Mouse (Mus musculus): Measurements from ENCODE around the gene Trmt2a. TPM values are rescaled to one million over a fixed set of nuclear protein-coding genes. Genes with fewer than 3 reads are reported as not detected.

Trmt2a gene
- polyA plus RNA-seq, 1 experiment from 2014 or later = 133 TPM

DNA sequence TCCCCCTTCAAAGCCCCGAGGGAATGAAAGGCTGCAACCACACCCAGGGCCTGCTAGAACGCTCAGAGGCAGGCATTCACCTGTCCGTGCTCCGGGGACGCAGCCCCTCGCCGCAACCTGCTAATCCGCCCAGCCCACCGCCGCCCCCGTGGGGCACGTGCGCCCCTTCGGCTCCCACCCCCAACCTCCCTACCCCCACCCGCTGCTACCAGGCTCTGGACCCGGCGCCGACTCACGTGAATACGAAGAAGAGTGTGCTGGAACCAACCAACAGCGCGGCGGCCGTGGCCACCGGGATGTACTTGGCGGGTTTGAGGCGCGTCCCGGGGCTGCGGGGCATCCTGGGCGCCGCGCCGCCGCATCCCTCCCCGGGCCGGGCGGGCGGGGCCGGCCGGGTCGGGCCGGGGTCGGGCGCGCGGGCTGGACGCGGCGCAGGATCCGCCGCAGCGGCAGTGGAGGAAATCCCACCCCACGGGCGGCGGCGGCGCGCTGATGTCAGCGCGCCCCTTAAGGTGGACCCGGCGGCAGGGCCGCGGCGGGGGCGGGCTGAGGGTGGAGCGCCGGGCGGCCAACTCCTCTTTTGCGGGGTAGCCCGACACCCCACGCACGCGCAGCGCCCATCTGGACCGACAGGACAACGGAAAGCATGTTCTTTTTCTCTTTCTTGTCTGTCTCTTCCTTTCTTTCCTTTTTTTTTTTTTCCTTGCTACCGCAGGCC, 13.6 kb upstream of the Trmt2a start, which contains the start of gene Zdhhc8:
Gene Zdhhc8, minus strand, starts transcription at position 466 of the 718 bp plus-strand sequence.
- DNase-seq (ENCODE audit: low spot score) = peak; percentile 66
- Histone ChIP-seq H3K4me1 (replicated peaks) (peaks cover 31% of the 10 kb centered on the region), H3K27ac (peak within 1 kb of the TSS; percentile 91), H3K9me3 (no peaks in the 10 kb centered on the region), H3K36me3 (peaks cover 31% of the 10 kb centered on the region), H3K4me3 (peak within 1 kb of the TSS; percentile 88), H3K27me3 (ENCODE audit: insufficient read depth, poor library complexity, severe bottlenecking) (no peaks in the 10 kb centered on the region)
- under 1% methylated on average over 79 of the region's 79 CpGs for WGBS

DNA sequence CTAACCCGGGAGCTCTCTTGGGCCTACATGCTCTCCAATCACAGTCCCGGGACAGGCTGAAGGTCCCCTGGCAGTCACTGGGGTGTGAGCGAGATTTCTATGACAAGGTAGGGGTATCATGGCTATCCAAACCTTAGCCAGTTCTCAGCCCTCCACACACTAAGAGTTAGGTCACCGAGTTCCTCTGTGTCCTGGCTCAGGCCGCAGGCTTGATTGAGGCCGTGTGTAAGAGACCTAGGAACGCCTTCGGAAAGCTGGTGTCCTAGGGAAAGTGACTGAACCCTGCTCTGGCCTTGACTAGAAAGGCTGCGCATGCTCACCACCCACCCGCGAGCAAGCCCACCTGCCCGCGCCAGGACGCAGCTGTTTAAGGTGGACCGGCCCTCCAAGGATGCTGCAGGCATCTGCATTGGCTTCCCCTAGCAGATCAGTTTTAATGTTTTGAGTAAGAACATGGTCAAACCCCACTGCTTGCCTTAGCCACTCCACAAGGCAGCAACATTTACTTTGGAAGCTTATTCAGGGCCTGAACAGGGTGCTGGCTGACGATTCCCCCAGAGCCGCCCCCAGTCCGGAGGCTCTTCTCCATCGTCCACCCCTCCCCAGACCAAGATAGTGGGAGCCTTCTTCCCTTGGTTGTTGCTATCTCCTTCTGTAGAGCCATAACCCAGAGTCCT, 13.0 kb upstream of the Trmt2a start:
- H3K27me3 ChIP-seq (ENCODE audit: insufficient read depth, poor library complexity, severe bottlenecking) = no peaks in the 10 kb centered on the region
- 8% methylated on average over 19 of the region's 19 CpGs for WGBS
- H3K4me1 ChIP-seq (replicated peaks) = peaks cover 31% of the 10 kb centered on the region
- peaks cover 38% of the 10 kb centered on the region for H3K36me3 ChIP-seq
- DNase-seq (ENCODE audit: low spot score) = peak; percentile 72
- peak overlapping the region; percentile 88 for H3K4me3 ChIP-seq
- H3K9me3 ChIP-seq = no peaks in the 10 kb centered on the region
- H3K27ac ChIP-seq = peak overlapping the region; percentile 91

DNA sequence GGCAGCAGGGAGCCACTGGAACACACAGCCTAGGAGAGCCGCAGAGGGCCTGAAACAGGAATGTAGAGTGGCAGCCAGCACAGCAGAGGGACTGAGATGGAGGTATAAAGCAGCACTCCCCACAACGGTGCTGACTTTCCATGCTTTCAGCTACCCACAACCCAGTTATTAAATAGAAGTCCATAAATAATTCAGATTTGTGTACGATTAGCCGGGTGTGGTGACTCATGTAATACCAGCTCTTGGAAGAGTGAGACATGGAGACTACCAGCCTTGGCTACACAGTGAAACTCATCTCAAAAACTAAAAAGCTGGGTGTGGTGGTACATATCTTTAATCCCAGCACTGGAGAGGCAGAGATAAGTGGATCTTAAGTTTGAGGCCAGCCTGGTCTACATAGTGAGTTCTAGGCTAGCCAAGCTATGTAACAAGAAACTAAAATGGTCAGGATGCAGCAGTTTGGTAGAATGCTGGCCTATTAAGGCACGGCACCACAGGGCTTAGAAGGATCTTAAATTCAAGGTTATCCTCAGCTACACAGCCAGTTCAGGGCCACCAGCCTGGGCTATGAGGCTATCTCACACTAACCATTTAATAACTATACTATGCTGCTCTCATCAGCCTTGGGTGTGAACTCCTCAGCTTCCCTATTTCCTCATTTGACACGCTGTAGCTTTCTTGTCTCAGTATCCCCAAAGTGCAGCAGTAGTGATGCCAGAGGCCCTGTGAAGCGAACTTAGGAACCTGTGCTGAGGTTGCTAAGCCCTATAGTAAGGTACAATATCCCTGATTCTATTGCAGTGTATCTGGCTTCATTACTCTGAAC, 11.6 kb upstream of the Trmt2a start:
- H3K36me3 ChIP-seq = peaks cover 51% of the 10 kb centered on the region
- no peak overlapping the region for H3K27ac ChIP-seq
- H3K9me3 ChIP-seq = no peaks in the 10 kb centered on the region
- H3K4me1 ChIP-seq (replicated peaks) = peaks cover 31% of the 10 kb centered on the region
- H3K4me3 ChIP-seq = no peak overlapping the region
- DNase-seq (ENCODE audit: low spot score) = no peak
- 77% methylated on average over 7 of the region's 7 CpGs for WGBS
- no peaks in the 10 kb centered on the region for H3K27me3 ChIP-seq (ENCODE audit: insufficient read depth, poor library complexity, severe bottlenecking)

DNA sequence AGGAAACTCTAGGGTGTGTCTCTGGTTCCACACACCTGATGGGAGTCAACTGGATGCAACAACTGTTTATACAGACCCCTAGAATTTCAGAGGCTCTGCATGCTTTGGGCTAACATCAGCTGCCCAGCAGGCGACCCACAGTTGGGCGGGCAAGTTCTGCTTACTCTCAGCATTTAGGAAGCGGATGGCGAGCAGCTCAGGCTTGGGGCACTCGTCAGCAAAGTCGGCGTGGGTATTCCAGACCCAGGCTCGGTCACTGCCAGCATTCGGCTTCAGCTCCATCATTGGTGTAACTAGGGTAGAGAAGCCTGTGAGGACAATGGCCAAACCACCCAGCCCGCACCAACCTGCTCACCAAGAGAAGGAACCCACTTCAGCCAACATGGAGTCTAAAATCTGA, 6.9 kb upstream of the Trmt2a start:
- H3K27ac ChIP-seq = no peak overlapping the region
- no peak overlapping the region for H3K4me3 ChIP-seq
- no peaks in the 10 kb centered on the region for H3K9me3 ChIP-seq
- peaks cover 13% of the 10 kb centered on the region for H3K4me1 ChIP-seq (replicated peaks)
- WGBS = 93% methylated on average over 10 of the region's 10 CpGs
- H3K27me3 ChIP-seq (ENCODE audit: insufficient read depth, poor library complexity, severe bottlenecking) = no peaks in the 10 kb centered on the region
- peaks cover 94% of the 10 kb centered on the region for H3K36me3 ChIP-seq
- no peak for DNase-seq (ENCODE audit: low spot score)

DNA sequence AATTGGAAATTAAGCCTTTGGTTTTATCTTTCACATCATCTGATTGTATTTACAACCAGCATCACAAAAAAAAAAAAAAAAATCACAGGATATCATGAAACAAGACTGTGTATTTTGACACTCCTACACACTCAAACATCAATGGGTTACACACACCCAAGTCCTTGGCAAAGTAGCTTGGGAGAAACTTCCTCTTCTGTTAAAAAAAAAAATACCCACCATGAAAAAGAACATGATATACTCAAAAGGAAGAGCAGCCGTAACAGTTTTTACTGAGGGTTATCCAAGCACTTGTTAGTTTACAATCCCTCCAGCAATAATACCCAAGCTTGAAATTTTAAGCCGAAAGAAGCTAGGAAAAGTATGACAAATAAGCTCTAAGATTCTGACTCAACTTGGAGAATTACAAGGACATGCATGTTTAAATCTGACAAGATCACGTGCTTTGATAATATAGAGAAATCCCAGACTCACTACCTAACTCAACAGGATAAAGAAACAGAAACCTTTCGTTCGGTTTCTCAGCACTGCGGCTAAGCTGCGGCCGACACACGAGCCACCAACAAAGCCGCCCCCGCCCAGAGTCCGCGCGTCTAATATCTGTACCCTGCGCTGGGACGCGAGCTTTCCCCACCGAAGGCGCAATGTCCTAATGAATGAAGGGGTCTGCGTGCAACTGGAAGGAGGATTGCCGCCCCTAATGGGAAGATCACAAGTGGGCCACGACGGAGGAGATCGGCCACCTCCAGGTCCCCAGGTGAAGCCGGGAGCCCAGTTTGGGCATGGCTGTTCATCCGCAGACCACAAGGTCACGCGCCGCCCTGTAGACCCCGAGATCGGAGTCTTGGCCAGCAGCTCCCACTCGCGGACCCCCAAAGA, 719 bp upstream of the Trmt2a start:
- peaks cover 49% of the 10 kb centered on the region for H3K4me1 ChIP-seq (replicated peaks)
- H3K36me3 ChIP-seq = peaks cover 77% of the 10 kb centered on the region
- 1% methylated on average over 33 of the region's 33 CpGs for WGBS
- no peaks in the 10 kb centered on the region for H3K9me3 ChIP-seq
- H3K27ac ChIP-seq = peak overlapping the region; percentile 98
- no peak for DNase-seq (ENCODE audit: low spot score)
- H3K27me3 ChIP-seq (ENCODE audit: insufficient read depth, poor library complexity, severe bottlenecking) = no peaks in the 10 kb centered on the region
- peak overlapping the region; percentile 95 for H3K4me3 ChIP-seq

DNA sequence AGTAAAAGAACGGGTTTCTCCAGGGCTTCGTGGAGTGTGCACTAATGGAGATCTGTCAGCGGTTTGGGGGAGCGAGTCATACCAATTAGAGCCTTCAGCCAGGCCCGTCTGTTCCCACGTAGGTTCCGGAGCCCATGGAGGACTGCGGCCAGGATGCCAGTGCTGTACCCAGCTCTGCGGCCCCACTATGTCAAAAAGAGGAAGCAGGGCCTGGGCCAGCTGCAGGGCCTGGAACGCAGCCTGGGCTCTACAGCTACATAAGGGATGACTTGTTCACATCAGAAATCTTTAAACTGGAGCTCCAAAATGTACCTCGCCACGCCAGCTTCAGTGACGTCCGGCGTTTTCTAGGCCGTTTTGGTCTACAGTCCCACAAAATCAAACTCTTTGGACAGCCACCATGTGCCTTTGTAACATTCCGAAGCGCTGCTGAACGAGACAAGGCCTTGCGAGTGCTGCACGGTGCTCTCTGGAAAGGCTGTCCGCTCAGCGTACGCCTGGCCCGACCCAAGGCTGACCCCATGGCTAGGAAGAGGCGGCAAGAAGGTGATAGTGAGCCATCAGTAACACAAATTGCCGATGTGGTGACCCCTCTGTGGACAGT, 987 bp downstream of the Trmt2a start:
- Histone ChIP-seq H3K27me3 (ENCODE audit: insufficient read depth, poor library complexity, severe bottlenecking) (no peaks in the 10 kb centered on the region), H3K27ac (peak overlapping the region; percentile 98), H3K4me1 (replicated peaks) (peaks cover 49% of the 10 kb centered on the region), H3K4me3 (peak overlapping the region; percentile 95), H3K9me3 (no peaks in the 10 kb centered on the region), H3K36me3 (peaks cover 77% of the 10 kb centered on the region)
- DNase-seq (ENCODE audit: low spot score) = no peak
- WGBS = 9% methylated on average over 27 of the region's 27 CpGs

DNA sequence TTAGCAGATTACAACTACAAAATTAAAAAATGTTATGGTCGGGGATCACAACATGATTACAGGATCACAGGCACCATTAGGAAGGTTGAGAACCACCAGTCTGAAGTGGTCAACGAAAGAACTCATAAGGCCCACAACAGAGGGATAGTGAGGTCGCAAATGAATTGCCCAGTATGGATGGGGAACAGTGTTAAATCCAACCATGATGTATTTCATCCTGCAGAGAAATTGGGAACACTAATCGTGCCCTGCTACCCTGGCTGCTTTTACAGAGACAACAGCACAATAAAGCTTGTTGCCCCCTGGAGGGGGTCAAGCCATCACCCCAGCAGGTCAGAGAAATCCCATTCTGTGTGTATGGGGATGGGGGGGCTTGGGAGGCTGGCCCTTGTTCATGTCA, 1.8 kb downstream of the Trmt2a start:
- Histone ChIP-seq H3K4me3 (peak overlapping the region; percentile 95), H3K36me3 (peaks cover 77% of the 10 kb centered on the region), H3K4me1 (replicated peaks) (peaks cover 49% of the 10 kb centered on the region), H3K9me3 (no peaks in the 10 kb centered on the region), H3K27me3 (ENCODE audit: insufficient read depth, poor library complexity, severe bottlenecking) (no peaks in the 10 kb centered on the region), H3K27ac (peak overlapping the region; percentile 98)
- DNase-seq (ENCODE audit: low spot score) = no peak
- 56% methylated on average over 4 of the region's 4 CpGs for WGBS

DNA sequence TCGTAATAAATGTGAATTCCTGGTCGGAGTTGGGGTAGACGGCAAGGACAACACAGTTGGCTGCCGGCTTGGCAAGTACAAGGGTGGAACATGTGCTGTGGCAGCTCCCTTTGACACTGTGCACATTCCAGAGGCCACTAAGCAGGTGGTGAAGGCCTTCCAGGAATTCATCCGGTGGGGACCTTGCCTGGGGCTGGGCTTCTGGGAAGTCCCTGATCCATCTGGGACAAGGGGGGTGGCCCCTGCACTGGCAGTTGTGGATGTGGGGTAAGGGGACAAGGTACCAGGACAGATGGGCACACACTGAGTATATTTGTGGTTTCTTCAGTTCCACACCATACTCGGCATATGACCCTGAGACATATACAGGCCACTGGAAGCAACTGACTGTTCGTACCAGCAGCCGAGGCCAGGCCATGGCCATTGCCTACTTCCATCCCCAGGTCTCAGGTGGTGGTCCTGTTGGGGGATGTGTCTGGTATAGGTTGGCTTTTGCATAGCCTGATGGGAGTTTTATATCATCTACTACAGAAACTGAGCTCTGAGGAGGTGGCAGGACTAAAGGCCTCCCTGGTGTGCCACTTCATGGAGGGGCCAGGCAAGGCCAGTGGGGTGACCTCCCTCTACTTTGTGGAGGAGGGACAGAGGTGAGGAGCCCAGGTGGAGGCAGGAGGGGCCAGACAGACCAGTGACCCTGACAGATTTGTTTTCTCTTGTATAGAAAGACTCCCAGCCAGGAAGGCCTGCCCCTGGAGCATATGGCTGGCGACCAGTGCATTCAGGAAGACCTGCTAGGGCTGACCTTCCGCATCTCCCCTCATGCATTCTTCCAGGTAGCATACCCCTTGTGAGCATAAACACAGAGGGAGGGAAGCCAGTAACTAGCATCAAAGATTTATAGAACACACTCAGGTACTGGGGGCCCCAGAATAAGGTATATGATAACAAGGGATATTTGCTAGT, 2.6 kb downstream of the Trmt2a start:
- H3K36me3 ChIP-seq = peaks cover 77% of the 10 kb centered on the region
- 74% methylated on average over 10 of the region's 10 CpGs for WGBS
- DNase-seq (ENCODE audit: low spot score) = no peak

DNA sequence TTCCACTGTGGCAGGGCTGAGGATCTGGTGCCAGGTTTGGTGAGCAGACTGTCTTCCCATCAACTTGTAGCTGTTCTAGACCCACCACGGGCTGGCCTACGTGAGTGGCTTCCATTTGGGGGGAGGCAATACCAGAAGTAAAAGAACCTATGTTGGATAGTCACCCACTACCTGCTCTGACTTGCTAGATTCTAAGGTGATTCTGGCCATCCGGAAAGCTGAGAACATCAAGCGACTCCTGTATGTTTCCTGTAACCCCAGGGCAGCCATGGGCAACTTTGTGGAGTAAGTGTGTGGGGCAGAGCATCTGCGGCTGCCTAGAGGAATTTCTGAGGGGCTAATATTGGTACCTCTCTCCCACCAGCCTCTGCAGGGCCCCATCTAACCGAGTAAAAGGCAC, 4.3 kb downstream of the Trmt2a start:
- H3K4me1 ChIP-seq (replicated peaks) = peaks cover 30% of the 10 kb centered on the region
- no peaks in the 10 kb centered on the region for H3K27me3 ChIP-seq (ENCODE audit: insufficient read depth, poor library complexity, severe bottlenecking)
- peaks cover 82% of the 10 kb centered on the region for H3K36me3 ChIP-seq
- DNase-seq (ENCODE audit: low spot score) = no peak
- H3K4me3 ChIP-seq = 0 out of 2 replicates have a peak overlapping the region, but pooled peaks have one; percentile 6
- H3K9me3 ChIP-seq = no peaks in the 10 kb centered on the region
- H3K27ac ChIP-seq = no peak overlapping the region
- WGBS = 86% methylated on average over 6 of the region's 6 CpGs

More for the DNA sequence above, 2.6 kb downstream of the Trmt2a start:
- Histone ChIP-seq H3K27ac (peak overlapping the region; percentile 18; the same call in 1 of the 2 replicates), H3K9me3 (no peaks in the 10 kb centered on the region), H3K27me3 (ENCODE audit: insufficient read depth, poor library complexity, severe bottlenecking) (no peaks in the 10 kb centered on the region), H3K4me3 (peak overlapping the region; percentile 95), H3K4me1 (replicated peaks) (peaks cover 42% of the 10 kb centered on the region)

DNA sequence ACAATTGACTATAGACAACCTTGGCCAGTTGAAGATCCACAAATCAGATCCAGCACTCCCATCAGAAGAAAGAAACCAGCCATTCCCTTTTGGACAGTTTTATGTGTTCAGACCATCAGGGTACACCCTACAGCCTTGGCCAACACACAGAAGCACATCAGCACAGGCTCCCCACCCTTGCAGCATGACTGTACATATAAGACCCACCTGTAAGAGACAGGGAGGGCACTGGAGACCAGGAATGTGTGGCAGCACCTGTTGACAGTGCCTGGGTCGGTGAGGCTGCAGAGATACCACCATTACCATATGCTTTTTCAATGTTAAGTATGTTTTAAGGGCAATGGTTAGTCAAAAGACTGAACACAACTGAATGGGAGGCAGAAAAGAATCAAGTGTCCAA, 5.4 kb downstream of the Trmt2a start:
- WGBS = 97% methylated on average over 1 of the region's 1 CpGs
- peaks cover 30% of the 10 kb centered on the region for H3K4me1 ChIP-seq (replicated peaks)
- H3K27me3 ChIP-seq (ENCODE audit: insufficient read depth, poor library complexity, severe bottlenecking) = no peaks in the 10 kb centered on the region
- no peaks in the 10 kb centered on the region for H3K9me3 ChIP-seq
- no peak overlapping the region for H3K4me3 ChIP-seq
- DNase-seq (ENCODE audit: low spot score) = no peak
- H3K27ac ChIP-seq = no peak overlapping the region
- H3K36me3 ChIP-seq = peaks cover 93% of the 10 kb centered on the region

DNA sequence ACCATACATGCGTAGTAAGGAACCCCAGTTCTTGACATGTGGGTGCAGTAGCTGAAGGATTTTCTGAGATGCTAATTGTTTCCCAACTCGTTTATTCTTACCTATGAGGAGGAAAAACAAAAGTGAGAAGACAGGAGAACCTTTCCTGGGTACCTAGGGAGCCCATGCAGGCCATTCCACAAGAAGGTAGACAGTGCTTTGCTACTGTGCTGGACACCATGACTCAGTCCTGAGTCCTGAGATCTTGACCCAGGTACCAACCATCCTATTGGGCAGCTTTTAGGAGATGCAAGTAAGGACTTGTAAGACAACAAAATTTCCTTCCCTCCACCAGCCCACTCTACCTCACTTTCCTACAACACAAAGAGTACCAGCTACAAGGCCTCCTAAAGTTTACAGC, 9.7 kb downstream of the Trmt2a start, which contains the start of gene Gm49776:
Gene Gm49776, minus strand, starts transcription at position 101 of the 400 bp plus-strand sequence.
- no peaks in the 10 kb centered on the region for H3K27me3 ChIP-seq (ENCODE audit: insufficient read depth, poor library complexity, severe bottlenecking)
- no peak within 1 kb of the TSS for H3K4me3 ChIP-seq
- H3K36me3 ChIP-seq = peaks cover 99% of the 10 kb centered on the region
- WGBS = 95% methylated on average over 2 of the region's 2 CpGs
- H3K27ac ChIP-seq = no peak within 1 kb of the TSS
- no peak for DNase-seq (ENCODE audit: low spot score)
- H3K9me3 ChIP-seq = no peaks in the 10 kb centered on the region
- no peaks in the 10 kb centered on the region for H3K4me1 ChIP-seq (replicated peaks)

All from hindbrain, embryonic 10.5 days (tissue).